Mouse (Mus musculus) bone marrow, adult 2 months (tissue): Measurements from ENCODE around the gene Soat1.

ENCODE experiments used
- CTCF ChIP-seq: fragments of 200-500 bp; IDR thresholded peaks from 2 replicates; pipeline ENCODE4 v1.5.1; 2011; ENCODE audit warnings: low read length, control low read depth; ENCODE audit not compliant: control insufficient read depth, insufficient read depth
- POLR2A ChIP-seq: fragments of 200-500 bp; IDR thresholded peaks from 2 replicates; pipeline ENCODE4 v1.6.1; 2011; ENCODE audit warnings: low read depth, mild to moderate bottlenecking, control low read depth, low read length, borderline replicate concordance; ENCODE audit not compliant: control insufficient read depth

DNA sequence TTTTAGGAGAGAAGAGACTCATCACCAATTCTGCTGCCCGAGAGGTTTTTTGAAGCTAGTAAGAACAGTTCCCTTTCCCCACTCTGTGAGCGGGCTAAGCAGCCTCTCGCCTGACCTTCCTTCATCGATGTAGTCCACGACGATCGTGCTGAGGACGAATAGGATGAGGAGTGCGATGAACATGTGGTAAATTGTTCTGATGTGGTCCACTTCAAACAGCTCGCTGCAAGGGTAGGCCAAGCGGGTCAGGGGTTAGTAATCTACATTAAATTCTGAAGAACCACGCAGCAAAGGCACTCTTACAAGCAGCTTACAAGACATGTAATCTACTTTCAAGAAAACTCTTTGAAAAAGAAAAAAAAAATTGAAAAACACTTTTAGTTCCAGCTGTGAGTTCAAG is 31.9 kb downstream of the Soat1 start:
- TF ChIP-seq POLR2A: no peak
- TF ChIP-seq CTCF: no peak
